Mouse (Mus musculus): ENCODE results near the gene Plxna4.

The Plxna4 gene

GRCm38 (mm10) chr6:32348996-32349395 lies 239.0 kb downstream of the Plxna4 start:
- no peak for DNase-seq (ENCODE audit: low spot score in 2 of 2)

- DNase-seq (ENCODE audit: low spot score in 2 of 2), result no peak
Observed at GRCm38 (mm10) chr6:32348126-32348525, 239.9 kb downstream of the Plxna4 start.

DNA sequence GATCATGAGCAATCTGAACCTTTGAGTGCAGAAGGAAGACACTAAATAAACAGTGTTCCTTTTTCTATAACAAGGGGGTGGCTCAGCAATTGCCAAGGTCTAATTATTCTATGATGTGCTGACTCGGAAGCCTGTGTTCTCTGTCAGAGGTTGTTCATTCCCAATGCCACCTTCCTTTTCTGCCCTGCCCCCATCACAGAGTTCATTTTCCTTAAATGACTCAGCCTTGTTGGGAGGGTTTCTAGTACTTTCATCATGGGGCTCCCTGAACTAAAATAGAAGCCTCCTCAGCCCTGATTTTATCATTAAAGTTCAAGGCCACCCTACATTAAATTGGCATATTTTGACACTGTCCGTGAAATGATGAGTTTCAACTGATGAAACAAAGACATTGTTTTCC lies 242.0 kb downstream of the Plxna4 start:
- DNase-seq (ENCODE audit: low spot score in 2 of 2), result no peak

DNA sequence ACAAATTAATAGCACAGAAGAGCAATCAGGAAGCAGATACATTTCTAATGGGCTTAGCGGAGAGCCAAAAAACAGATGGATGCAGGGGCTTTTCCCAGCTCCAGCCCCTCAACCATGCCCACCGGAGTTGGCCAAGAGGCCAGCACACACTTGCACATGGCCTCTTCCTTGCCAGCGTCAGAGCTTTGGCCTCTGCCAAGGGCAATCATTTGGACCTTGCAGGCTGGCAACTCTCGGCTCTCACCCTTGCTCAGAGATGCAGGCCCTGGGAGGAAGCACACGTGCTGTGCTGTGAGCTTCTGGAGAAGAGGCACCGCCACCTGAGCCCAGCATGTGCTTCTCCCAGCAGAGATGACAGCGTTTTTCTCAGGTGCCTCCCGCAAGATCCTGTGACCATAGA lies 245.3 kb downstream of the Plxna4 start:
- no peak for DNase-seq (ENCODE audit: low spot score in 2 of 2)

GRCm38 (mm10) chr6:32342272-32342671 lies 245.7 kb downstream of the Plxna4 start:
- DNase-seq (ENCODE audit: low spot score in 2 of 2), result no peak

DNA sequence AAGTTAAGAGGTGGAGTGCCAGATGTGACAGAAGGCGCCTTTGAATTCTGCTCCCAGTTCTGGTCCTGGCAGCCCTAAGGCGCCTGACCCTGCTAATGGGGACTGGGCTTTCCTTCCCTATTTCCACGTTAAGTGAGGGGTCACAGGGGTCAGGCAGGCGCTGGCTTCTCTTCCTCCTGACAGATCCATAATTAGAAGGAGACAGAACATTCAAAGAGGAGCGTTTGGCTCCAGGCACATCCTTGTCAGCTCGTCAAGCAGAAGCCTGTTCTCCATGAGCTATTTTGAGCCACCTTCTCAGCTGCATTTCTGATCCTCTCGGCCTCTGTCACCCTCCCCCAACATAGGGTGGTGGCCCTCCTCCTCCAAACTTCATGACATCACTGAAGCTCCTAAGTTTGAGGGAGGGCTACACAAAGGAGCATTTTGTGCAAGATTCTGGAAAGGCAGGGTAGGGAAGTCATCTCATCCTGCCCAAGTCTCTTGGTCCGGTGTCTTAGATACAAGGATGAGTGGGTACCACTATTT lies 249.5 kb downstream of the Plxna4 start:
- no peak for DNase-seq (ENCODE audit: low spot score in 2 of 2)

DNA sequence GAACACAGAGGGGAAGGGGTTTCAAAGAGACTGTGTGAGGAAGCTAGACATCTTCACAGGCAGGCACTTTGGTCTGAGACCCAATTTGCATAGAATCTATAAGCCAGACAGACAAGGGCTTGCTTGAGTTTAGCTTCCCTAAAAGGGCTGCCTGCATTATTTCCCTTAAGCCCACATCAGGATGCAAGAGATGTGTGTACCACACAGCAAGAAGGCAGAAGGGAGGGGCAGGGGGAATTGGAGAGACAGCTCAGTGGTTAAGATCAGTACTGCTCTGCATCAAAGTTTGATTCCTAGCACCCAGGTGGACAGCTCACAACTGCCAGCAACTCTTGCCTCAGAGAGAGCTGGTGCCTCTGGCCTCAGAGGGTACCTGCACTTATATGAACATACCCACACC lies 256.7 kb downstream of the Plxna4 start:
- no peak for DNase-seq (ENCODE audit: low spot score in 2 of 2)

GRCm38 (mm10) chr6:32330034-32330795 lies 257.8 kb downstream of the Plxna4 start:
- no peak for DNase-seq (ENCODE audit: low spot score in 2 of 2)

DNA sequence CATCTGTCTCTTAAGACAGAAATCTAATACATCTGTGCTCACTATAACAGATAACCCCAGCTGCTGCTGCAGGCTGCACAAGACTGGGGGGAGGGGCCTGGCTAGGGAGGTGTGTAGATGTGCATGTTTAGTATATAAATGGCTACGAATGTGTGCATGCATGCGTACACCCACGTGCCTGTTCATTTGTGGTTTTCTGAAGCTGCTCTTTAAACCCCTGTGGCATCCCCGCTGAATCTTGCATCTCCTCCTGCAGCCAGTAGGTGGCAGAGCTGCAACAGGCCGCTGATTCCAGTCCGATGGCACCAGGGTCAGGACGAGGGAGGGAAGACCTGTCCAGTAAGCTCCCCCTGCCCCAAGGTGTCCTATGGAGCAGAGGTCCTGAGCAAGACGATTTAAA lies 260.0 kb downstream of the Plxna4 start:
- peak; percentile 19 to 63 for DNase-seq (ENCODE audit: low spot score in 2 of 2)

DNA sequence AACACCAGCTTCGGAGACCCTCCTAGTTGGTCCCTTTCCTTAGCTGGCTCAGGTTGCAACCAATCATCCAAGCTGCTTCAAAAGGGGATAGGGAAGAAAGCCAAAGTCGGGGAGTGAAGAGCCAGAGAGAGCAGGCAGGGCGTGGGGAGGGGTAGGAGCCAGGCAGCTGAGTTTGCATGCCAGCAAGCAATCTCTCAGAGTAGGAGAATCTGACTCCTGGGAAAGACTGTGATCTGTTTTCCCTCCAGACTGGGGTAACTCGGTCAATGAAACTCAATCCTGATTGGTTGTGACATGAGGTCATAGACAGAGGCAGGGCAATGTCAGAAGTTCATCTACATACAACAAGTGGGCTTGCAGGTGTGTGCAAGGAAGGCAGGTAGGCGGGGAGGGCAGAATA lies 260.8 kb downstream of the Plxna4 start:
- DNase-seq (ENCODE audit: low spot score in 2 of 2), result no peak

GRCm38 (mm10) chr6:32326406-32326805 lies 261.6 kb downstream of the Plxna4 start:
- no peak for DNase-seq (ENCODE audit: low spot score in 2 of 2)

- DNase-seq (ENCODE audit: low spot score in 2 of 2), result no peak
Observed at GRCm38 (mm10) chr6:32325851-32326250, 262.1 kb downstream of the Plxna4 start.

DNA sequence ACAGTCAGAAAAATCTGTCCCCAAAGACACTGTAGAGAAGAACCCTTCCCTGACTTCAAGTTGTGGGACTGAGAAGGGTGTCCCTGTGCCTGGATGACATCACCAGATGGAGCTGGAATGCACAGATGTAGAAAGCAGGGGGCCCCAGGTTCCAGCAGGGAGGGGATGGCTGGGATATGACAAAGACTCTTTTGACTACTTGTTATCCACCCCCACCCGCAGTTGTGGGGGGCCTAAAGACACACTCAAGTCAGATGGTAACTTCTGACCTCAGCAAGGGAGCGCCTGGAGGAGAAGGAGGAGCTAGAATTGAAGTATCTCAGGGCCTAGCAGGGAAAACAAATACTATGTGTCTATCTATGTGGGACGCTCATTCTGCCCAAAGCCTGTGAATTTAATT lies 266.8 kb downstream of the Plxna4 start:
- DNase-seq (ENCODE audit: low spot score in 2 of 2), result no peak

DNA sequence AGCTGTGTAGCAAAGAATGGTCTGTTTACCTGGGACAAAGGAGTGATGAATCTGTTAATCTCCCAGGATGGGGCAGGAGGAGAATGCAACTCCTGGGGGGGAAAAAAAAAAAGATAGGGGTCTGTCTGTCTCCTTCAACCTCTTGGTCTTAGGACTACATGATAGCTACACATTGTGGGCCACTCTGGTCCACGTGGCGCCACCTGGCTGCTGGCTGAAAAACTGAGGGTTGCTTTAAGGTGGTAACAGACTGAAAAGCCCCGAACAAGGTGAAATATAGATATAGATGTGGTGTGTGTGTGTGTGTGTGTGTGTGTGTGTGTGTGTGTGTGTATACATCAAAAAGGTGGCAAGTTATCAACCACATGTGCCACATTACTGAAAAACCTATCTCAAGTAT lies 267.7 kb downstream of the Plxna4 start:
- DNase-seq (ENCODE audit: low spot score in 2 of 2), result no peak

- no peak for DNase-seq (ENCODE audit: low spot score in 2 of 2)
Observed at GRCm38 (mm10) chr6:32317470-32317869, 270.5 kb downstream of the Plxna4 start.

- DNase-seq (ENCODE audit: low spot score in 2 of 2), result no peak
Observed at GRCm38 (mm10) chr6:32315011-32315450, 273.0 kb downstream of the Plxna4 start.

DNA sequence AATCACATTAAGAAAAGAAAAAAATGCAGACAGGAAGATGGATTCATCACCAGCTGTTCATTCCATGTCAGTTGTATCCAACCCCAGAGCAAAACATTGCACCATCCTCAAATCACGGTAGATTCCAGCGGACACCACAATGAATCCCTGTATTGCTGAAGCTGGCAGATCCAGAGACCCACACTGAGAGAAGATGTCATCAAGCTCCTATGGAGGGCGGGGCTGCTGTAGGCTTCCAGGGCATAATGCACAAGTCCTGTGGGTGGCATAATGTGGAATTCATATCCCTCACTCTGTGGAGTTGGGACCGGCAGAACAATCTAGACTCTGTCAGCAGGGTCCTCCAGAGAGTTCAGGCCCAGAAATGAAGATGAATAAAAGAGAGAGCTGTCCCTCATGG lies 278.8 kb downstream of the Plxna4 start:
- no peak for DNase-seq (ENCODE audit: low spot score in 2 of 2)

GRCm38 (mm10) chr6:32300611-32301010 lies 287.4 kb downstream of the Plxna4 start:
- DNase-seq (ENCODE audit: low spot score in 2 of 2), result no peak

GRCm38 (mm10) chr6:32281457-32281856 lies 306.5 kb downstream of the Plxna4 start:
- DNase-seq (ENCODE audit: low spot score in 2 of 2), result no peak

DNA sequence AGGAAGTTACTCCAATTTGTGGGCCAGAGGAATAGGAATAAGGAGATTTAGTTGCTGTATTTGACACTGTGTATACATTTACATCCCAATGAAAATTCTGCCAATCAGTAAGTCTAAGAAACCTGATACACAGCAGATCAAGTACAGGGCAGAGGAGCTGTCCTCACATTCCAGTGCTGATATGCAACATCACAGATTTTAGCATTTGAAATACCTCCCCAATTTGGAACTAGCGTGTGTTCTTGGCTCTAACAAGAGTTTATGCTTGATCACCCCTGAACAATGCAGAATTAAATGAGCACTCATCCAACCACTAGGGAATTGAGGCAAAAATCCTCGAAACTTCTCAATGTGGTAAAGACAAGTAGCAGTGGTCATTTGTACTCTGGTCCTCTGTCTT lies 307.3 kb downstream of the Plxna4 start:
- no peak for DNase-seq (ENCODE audit: low spot score in 2 of 2)

DNA sequence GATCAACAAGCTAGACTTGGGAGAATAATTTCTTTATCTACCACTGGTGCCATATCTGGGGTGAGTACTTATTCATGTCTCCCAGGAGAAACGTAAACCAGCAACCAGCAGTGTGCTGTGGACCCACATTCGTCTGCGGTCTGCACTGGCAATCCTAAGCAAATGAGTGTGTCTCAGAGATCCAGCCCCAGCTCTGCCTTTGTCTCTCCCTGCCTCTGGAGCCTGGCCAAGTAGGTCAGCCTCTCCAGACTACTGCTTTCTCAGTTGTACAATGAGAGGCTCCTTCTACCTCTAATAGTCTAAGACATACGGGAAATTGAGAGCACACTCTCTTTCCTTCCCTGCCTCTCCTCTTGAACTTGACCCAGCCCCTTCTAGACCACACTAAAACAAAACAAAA lies 316.5 kb downstream of the Plxna4 start:
- DNase-seq (ENCODE audit: low spot score in 2 of 2), result no peak

DNA sequence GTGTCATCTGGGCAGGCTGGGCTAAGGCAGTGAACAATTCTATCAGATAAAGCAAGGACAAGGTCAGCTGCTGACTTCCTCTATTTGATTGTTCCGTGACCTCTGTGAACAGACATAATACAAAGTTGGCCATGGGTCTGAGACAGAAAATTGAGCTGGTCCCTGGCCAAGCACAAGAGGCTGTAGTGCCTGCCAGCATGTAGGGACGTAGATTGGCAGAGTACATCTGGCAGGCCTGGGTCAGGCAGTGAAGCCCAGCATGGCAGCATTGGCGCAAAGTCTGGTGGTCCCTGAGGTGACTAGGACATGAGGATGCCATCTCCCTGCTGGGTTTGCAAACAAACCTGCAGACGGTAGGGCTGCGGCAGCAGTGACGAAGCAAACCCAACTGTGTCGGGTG lies 321.9 kb downstream of the Plxna4 start:
- no peak for DNase-seq (ENCODE audit: low spot score in 2 of 2)

GRCm38 (mm10) chr6:32261339-32261738 lies 326.7 kb downstream of the Plxna4 start:
- DNase-seq (ENCODE audit: low spot score in 2 of 2), result no peak

DNA sequence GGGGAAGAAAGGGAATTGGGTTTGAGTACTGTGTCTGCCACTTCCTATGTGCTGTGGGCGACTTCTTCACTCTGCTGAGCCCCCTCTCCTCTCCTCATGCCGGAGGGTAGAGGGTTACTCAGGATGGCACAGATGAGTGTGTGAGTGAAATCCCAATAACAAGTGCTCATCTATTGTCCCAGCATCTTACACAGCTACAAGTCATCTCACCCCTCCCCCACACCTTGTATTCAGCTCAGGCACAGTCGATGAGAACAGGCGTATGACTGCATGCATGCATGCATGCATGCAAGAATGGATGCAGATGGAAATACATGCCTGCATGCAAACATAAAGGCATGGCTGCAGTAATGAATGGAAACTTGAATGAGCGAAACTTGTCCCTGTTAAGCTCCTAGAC lies 327.7 kb downstream of the Plxna4 start:
- no peak for DNase-seq (ENCODE audit: low spot score in 2 of 2)
